Mouse (Mus musculus) neural tube, embryonic 13.5 days (tissue): ENCODE measurements around the gene Rhot2. TPM values are rescaled to one million over a fixed set of nuclear protein-coding genes. Genes with fewer than 3 reads are reported as not detected.
A peak's percentile ranks its signal among the peaks of the same experiment; 100 is the strongest.

ENCODE experiments used
- ATAC-seq: fragments of 200-750 bp; cut with Nextera tagmentation; 2 replicates; pipeline ENCODE4 v1.8.0; 2017; ENCODE audit warnings: low read depth, mild to moderate bottlenecking, moderate TSS enrichment, moderate library complexity
- H3K27ac ChIP-seq: fragments of 300-500 bp; sonication (generic); replicated peaks from 2 replicates; pipeline ENCODE4 v1.5.1; 2015; ENCODE audit warnings: moderate library complexity, mild to moderate bottlenecking, inconsistent platforms
- H3K27me3 ChIP-seq: fragments of 300-500 bp; sonication (generic); 2 replicates; pipeline ENCODE4 v1.6.1; 2015; ENCODE audit warnings: mild to moderate bottlenecking, inconsistent platforms
- H3K36me3 ChIP-seq: fragments of 300-500 bp; sonication (generic); 2 replicates; pipeline ENCODE4 v1.6.1; 2015; ENCODE audit warnings: mild to moderate bottlenecking, inconsistent platforms
- H3K4me1 ChIP-seq: fragments of 300-500 bp; sonication (generic); replicated peaks from 2 replicates; pipeline ENCODE4 v1.6.1; 2015; ENCODE audit warnings: inconsistent platforms
- H3K4me2 ChIP-seq: fragments of 300-500 bp; sonication (generic); 2 replicates; pipeline ENCODE4 v1.6.1; 2015; ENCODE audit warnings: inconsistent platforms, mild to moderate bottlenecking, moderate library complexity
- H3K4me3 ChIP-seq: fragments of 300-500 bp; sonication (generic); 2 replicates; pipeline ENCODE4 v1.5.1; 2015; ENCODE audit warnings: mild to moderate bottlenecking, inconsistent platforms
- H3K9ac ChIP-seq: fragments of 300-500 bp; sonication (generic); 2 replicates; pipeline ENCODE4 v1.6.1; 2015; ENCODE audit warnings: moderate library complexity, mild to moderate bottlenecking, inconsistent platforms
- H3K9me3 ChIP-seq: fragments of 300-500 bp; sonication (generic); 2 replicates; pipeline ENCODE4 v1.6.1; 2016; ENCODE audit warnings: inconsistent platforms
- WGBS: fragments of 180-500 bp; shearing (Covaris S2); methylation state at CpG from one replicate; pipeline ENCODE4 v1.1.7; 2015; 5-methylcytosine and 5-hydroxymethylcytosine counted together
- polyA plus RNA-seq: library from polyadenylated mRNA; unstranded; fragments of >200 nt; fragmentation: Nextera tagmentation; extraction: Ambion mirVana; gene quantifications from 2 replicates; pipeline ENCODE4 v1.2.1, GENCODE M21; 2015

Rhot2 gene
- polyA plus RNA-seq, 1 experiment from 2014 or later, result 15.4 TPM

GRCm38 (mm10) chr17:25860832-25861703 is 16.4 kb upstream of the Rhot2 start, which contains the start of gene Wdr90:
Gene Wdr90 (minus strand): TSS chr17:25861501.
- Histone ChIP-seq H3K36me3 (no peaks in the 10 kb centered on the region), H3K9ac (peak within 1 kb of the TSS; percentile 83), H3K27me3 (no peaks in the 10 kb centered on the region), H3K4me2 (peak within 1 kb of the TSS; percentile 88), H3K27ac (peak within 1 kb of the TSS; percentile 90), H3K4me1 (peaks cover 19% of the 10 kb centered on the region), H3K9me3 (no peaks in the 10 kb centered on the region), H3K4me3 (peak within 1 kb of the TSS; percentile 68)
- 4% methylated on average over 65 of the region's 65 CpGs for WGBS
- ATAC-seq, result peak; percentile 94

DNA sequence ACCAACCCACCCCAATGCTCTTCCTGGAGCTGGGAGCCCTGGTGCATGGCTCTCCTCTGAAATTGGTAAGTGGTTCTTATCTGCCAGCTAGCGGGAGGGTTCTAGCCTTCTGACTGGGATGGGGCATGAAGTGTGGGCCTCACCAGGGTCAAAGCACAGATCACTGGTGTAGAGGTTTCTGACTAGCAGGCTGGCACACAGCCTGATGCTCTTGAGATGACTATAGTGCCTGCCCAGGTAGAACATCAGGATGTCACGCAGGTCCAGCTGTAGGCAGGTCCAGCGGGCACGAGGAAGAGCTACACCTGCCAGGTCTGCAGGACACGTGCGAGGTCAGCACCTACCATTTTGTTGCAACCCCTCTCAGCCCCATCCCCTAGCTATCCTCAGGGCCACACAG is 15.6 kb upstream of the Rhot2 start:
- Histone ChIP-seq H3K27me3 (no peaks in the 10 kb centered on the region), H3K4me2 (peak overlapping the region; percentile 88), H3K4me1 (peaks cover 19% of the 10 kb centered on the region), H3K36me3 (no peaks in the 10 kb centered on the region), H3K27ac (no peak overlapping the region), H3K4me3 (peak overlapping the region; percentile 68; the same call in 1 of the 2 replicates), H3K9me3 (no peaks in the 10 kb centered on the region), H3K9ac (peak overlapping the region; percentile 83)
- no peak for ATAC-seq
- WGBS, result 90% methylated on average over 6 of the region's 6 CpGs

- H3K4me2 ChIP-seq, result peak overlapping the region; percentile 95
- H3K4me1 ChIP-seq, result peaks cover 23% of the 10 kb centered on the region
- no peaks in the 10 kb centered on the region for H3K9me3 ChIP-seq
- H3K27ac ChIP-seq, result peak overlapping the region; percentile 69
- peak; percentile 38 for ATAC-seq
- H3K36me3 ChIP-seq, result peaks cover 68% of the 10 kb centered on the region
- no peaks in the 10 kb centered on the region for H3K27me3 ChIP-seq
- 3% methylated on average over 38 of the region's 38 CpGs for WGBS
- H3K4me3 ChIP-seq, result peak overlapping the region; percentile 86
- peak overlapping the region; percentile 86 for H3K9ac ChIP-seq
Measured at GRCm38 (mm10) chr17:25843636-25844395, 835 bp downstream of the Rhot2 start.

- 90% methylated on average over 4 of the region's 4 CpGs for WGBS
- H3K36me3 ChIP-seq, result peaks cover 65% of the 10 kb centered on the region
- peak overlapping the region; percentile 95 for H3K4me2 ChIP-seq
- no peak overlapping the region for H3K27ac ChIP-seq
- H3K9me3 ChIP-seq, result no peaks in the 10 kb centered on the region
- no peak for ATAC-seq
- peak overlapping the region; percentile 86 for H3K4me3 ChIP-seq
- H3K27me3 ChIP-seq, result no peaks in the 10 kb centered on the region
- H3K4me1 ChIP-seq, result peaks cover 28% of the 10 kb centered on the region
- H3K9ac ChIP-seq, result peak overlapping the region; percentile 86
Measured at GRCm38 (mm10) chr17:25843122-25843521, 1.5 kb downstream of the Rhot2 start.

DNA sequence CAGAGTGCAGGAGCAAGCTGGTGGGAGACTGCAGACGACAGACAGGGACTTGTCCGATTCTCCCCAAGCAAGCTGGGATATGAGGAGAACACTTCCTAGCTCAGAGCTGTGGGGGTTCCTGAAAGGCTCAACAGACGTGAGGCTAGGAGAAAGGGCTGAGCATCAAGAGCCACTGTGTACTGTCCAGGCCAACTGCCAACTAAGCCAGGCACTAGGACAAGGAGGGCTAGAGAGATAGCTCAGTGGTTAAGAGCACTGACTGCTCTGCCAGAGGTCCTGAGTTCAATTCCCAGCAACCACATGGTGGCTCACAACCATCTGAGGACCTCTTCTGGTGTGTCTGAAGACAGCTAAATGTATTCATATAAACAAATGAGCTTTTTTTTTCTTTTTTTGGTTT is 2.1 kb downstream of the Rhot2 start:
- no peak for ATAC-seq
- Histone ChIP-seq H3K9me3 (no peaks in the 10 kb centered on the region), H3K4me2 (no peak overlapping the region), H3K36me3 (peaks cover 62% of the 10 kb centered on the region), H3K9ac (0 out of 2 replicates have a peak overlapping the region, but pooled peaks have one; percentile 86), H3K4me3 (no peak overlapping the region), H3K4me1 (peaks cover 34% of the 10 kb centered on the region), H3K27ac (no peak overlapping the region), H3K27me3 (no peaks in the 10 kb centered on the region)
- WGBS, result 86% methylated on average over 3 of the region's 3 CpGs

DNA sequence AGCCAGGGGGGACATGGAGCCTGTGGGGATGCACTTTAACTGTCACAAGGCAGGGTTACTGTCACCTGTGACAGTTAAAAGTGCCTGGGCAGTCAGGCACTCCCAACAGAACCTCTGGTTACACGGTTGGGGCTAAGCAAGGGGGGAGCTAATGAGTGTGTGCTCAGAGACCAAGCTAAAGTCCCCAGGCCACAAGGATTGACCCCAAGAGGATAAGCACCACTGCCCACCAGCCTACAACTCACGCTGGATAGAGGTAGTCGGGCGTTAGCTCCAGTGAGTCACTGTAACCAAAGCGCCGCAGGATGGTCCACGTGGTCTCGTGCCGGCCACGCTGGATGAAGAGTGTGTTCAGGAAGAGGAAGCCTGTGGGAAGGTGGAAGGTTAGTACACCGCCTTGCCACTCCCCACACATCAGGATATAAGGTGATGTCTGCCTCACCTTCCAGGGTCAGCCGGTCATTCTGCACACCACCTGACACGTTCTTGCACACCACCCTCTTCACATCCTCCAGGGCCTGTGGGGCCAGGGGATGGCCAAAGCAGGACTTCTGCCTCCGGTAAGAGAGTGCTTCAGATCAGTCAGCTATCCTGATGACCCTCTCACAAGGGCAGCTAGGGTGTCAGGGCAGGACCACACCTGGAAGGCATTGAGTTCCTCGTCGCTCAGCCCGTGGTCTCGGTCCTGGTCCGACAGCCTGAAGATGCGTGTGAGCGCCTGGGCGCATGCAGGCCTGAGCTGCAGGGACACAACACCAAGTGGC is 3.4 kb downstream of the Rhot2 start, which contains the start of gene Gm20683:
TSS of gene Gm20683 (minus strand) at position 647 of the 764 bp plus-strand sequence.
- Histone ChIP-seq H3K27ac (no peak within 1 kb of the TSS), H3K9ac (no peak within 1 kb of the TSS), H3K27me3 (no peaks in the 10 kb centered on the region), H3K9me3 (no peaks in the 10 kb centered on the region), H3K4me3 (no peak within 1 kb of the TSS), H3K4me2 (no peak within 1 kb of the TSS), H3K4me1 (peaks cover 46% of the 10 kb centered on the region), H3K36me3 (peaks cover 53% of the 10 kb centered on the region)
- ATAC-seq, result no peak
- 92% methylated on average over 22 of the region's 22 CpGs for WGBS

GRCm38 (mm10) chr17:25840519-25840918 is 4.1 kb downstream of the Rhot2 start:
- no peaks in the 10 kb centered on the region for H3K27me3 ChIP-seq
- no peak for ATAC-seq
- H3K9ac ChIP-seq, result no peak overlapping the region
- 97% methylated on average over 6 of the region's 6 CpGs for WGBS
- H3K4me1 ChIP-seq, result peaks cover 54% of the 10 kb centered on the region
- no peak overlapping the region for H3K4me3 ChIP-seq
- peaks cover 54% of the 10 kb centered on the region for H3K36me3 ChIP-seq
- H3K9me3 ChIP-seq, result no peaks in the 10 kb centered on the region
- H3K27ac ChIP-seq, result no peak overlapping the region
- no peak overlapping the region for H3K4me2 ChIP-seq

- 80% methylated on average over 14 of the region's 14 CpGs for WGBS
- no peaks in the 10 kb centered on the region for H3K27me3 ChIP-seq
- H3K4me3 ChIP-seq, result no peak overlapping the region
- H3K4me2 ChIP-seq, result no peak overlapping the region
- H3K36me3 ChIP-seq, result peaks cover 59% of the 10 kb centered on the region
- no peak overlapping the region for H3K9ac ChIP-seq
- H3K27ac ChIP-seq, result no peak overlapping the region
- H3K4me1 ChIP-seq, result peaks cover 59% of the 10 kb centered on the region
- ATAC-seq, result no peak
- no peaks in the 10 kb centered on the region for H3K9me3 ChIP-seq
Measured at GRCm38 (mm10) chr17:25839455-25840235, 5.0 kb downstream of the Rhot2 start.

- Histone ChIP-seq H3K9ac (no peak overlapping the region; the same call in 1 of the 2 replicates), H3K27me3 (no peaks in the 10 kb centered on the region), H3K4me2 (no peak overlapping the region), H3K4me3 (no peak overlapping the region), H3K9me3 (no peaks in the 10 kb centered on the region), H3K36me3 (peaks cover 59% of the 10 kb centered on the region), H3K27ac (no peak overlapping the region), H3K4me1 (peaks cover 63% of the 10 kb centered on the region)
- 86% methylated on average over 4 of the region's 4 CpGs for WGBS
- no peak for ATAC-seq
Measured at GRCm38 (mm10) chr17:25838904-25839303, 5.7 kb downstream of the Rhot2 start.

DNA sequence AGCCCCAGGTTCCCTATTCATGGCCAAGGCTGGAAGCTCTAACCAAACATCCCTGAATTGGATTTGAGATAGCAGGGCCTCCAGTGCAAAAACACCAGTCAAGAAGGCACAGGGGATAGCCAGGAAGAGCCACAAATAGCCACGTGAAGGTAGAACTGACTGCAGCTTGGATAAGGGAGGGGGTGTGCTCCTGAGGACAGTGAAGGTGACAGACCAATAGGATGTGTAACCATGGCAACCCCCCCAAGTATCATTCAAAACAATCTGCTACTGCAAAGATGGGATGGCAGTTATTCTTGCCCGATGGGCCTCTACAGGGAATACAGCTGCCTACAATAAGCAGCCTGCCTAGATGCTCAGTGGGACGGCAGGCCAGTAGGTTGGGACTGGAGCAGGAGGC is 7.1 kb downstream of the Rhot2 start:
- Histone ChIP-seq H3K4me1 (peaks cover 57% of the 10 kb centered on the region), H3K4me3 (peak overlapping the region; percentile 48), H3K4me2 (peak overlapping the region; percentile 98), H3K9me3 (no peaks in the 10 kb centered on the region), H3K27ac (peak overlapping the region; percentile 84), H3K27me3 (no peaks in the 10 kb centered on the region), H3K36me3 (peaks cover 53% of the 10 kb centered on the region), H3K9ac (peak overlapping the region; percentile 87)
- ATAC-seq, result no peak
- WGBS, result 20% methylated on average over 3 of the region's 3 CpGs

GRCm38 (mm10) chr17:25837076-25837410 is 7.6 kb downstream of the Rhot2 start, which contains the start of gene Rhbdl1:
Gene Rhbdl1 (minus strand): TSS chr17:25837295.
- peaks cover 59% of the 10 kb centered on the region for H3K4me1 ChIP-seq

More at GRCm38 (mm10) chr17:25837076-25837410, 7.6 kb downstream of the Rhot2 start, which contains the start of gene Rhbdl1:
- Histone ChIP-seq H3K27ac (peak within 1 kb of the TSS; percentile 84), H3K27me3 (no peaks in the 10 kb centered on the region), H3K9ac (peak within 1 kb of the TSS; percentile 87), H3K36me3 (peaks cover 48% of the 10 kb centered on the region), H3K4me2 (peak within 1 kb of the TSS; percentile 98), H3K4me3 (peak within 1 kb of the TSS; percentile 48), H3K9me3 (no peaks in the 10 kb centered on the region)
- WGBS, result under 1% methylated on average over 28 of the region's 29 CpGs
- peak; percentile 12; the same call in 1 of the 2 replicates for ATAC-seq
